Mouse (Mus musculus) limb, embryonic 11.5 days (tissue): Measurements from ENCODE around the gene Slc15a1. TPM values are rescaled to one million over a fixed set of nuclear protein-coding genes. Genes with fewer than 3 reads are reported as not detected.

Experiments used
- ATAC-seq: fragments of 200-750 bp; cut with Nextera tagmentation; 2 replicates; pipeline ENCODE4 v1.8.0; 2017; ENCODE audit warnings: low read depth; ENCODE audit not compliant: insufficient number of reproducible peaks, low FRiP score, low TSS enrichment
- DNase-seq: peaks from one replicate; pipeline ENCODE4 v3.0.0-alpha.2; 2015; ENCODE audit warnings: low spot score
- H3K27ac ChIP-seq: fragments of 300-500 bp; sonication (generic); replicated peaks from 2 replicates; pipeline ENCODE4 v1.5.1; 2014; ENCODE audit warnings: low read depth, mild to moderate bottlenecking, low read length
- H3K27me3 ChIP-seq: fragments of 300-500 bp; sonication (generic); 2 replicates; pipeline ENCODE4 v1.6.1; 2014; ENCODE audit warnings: mild to moderate bottlenecking, low read length, mixed read lengths; ENCODE audit not compliant: control insufficient read depth, insufficient read depth
- H3K36me3 ChIP-seq: fragments of 300-500 bp; sonication (generic); 2 replicates; pipeline ENCODE4 v1.6.1; 2014; ENCODE audit warnings: mild to moderate bottlenecking, low read length, moderate library complexity, mixed read lengths; ENCODE audit not compliant: control insufficient read depth, insufficient read depth
- H3K4me1 ChIP-seq: fragments of 300-500 bp; sonication (generic); 2 replicates; pipeline ENCODE4 v1.6.1; 2014; ENCODE audit warnings: low read length, mixed read lengths; ENCODE audit not compliant: control insufficient read depth, insufficient read depth
- H3K4me2 ChIP-seq: fragments of 300-500 bp; sonication (generic); 2 replicates; pipeline ENCODE4 v1.6.1; 2014; ENCODE audit warnings: low read depth, mild to moderate bottlenecking, moderate library complexity; ENCODE audit not compliant: severe bottlenecking
- H3K4me3 ChIP-seq: fragments of 300-500 bp; sonication (generic); 2 replicates; pipeline ENCODE4 v1.5.1; 2014; ENCODE audit warnings: low read depth, low read length
- H3K9ac ChIP-seq: fragments of 300-500 bp; sonication (generic); 2 replicates; pipeline ENCODE4 v1.6.1; 2014; ENCODE audit warnings: mild to moderate bottlenecking, low read length
- H3K9me3 ChIP-seq: fragments of 300-500 bp; sonication (generic); 2 replicates; pipeline ENCODE4 v1.6.1; 2016; ENCODE audit warnings: low read length; ENCODE audit not compliant: control insufficient read depth
- whole genome bisulfite sequencing: fragments of 180-500 bp; shearing (Covaris S2); extraction: QIAGEN DNeasy Blood & Tissue Kit; methylation state at CpG from one replicate; pipeline ENCODE4 v1.1.7; 2014; 5-methylcytosine and 5-hydroxymethylcytosine counted together
- polyA plus RNA-seq: library from polyadenylated mRNA; unstranded; fragments of >200 nt; fragmentation: Nextera tagmentation; extraction: Ambion mirVana; gene quantifications from 2 replicates; pipeline ENCODE4 v1.2.1, GENCODE M21; 2014

Slc15a1 gene
- polyA plus RNA-seq, 1 experiment from 2014 or later = not detected

DNA sequence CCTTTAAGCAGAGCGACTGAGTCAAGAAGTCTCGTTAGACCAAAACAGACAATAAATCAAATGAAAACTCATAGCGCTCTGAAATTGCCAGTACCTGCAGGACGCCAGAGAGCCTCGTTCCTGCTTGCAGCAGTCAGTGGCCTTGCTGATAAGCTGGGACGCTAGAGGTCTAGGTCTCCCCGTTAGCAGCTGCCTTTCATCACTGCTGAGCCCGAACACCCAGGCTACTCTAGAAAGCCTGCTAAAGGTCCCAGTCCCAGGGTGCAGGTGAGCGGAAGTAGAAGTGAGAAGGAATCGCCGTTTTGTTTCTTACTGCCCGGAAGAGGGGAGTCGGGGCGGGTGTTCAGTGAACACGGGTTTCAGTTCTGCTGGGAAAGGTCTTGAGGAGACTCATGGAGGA is 49.1 kb downstream of the Slc15a1 start:
- ATAC-seq (no peak), DNase-seq (no peak)
- WGBS = 80% methylated on average over 15 of the region's 15 CpGs
- Histone ChIP-seq H3K9ac (no peak overlapping the region), H3K9me3 (no peaks in the 10 kb centered on the region), H3K27me3 (no peaks in the 10 kb centered on the region), H3K27ac (no peak overlapping the region), H3K4me1 (no peaks in the 10 kb centered on the region), H3K36me3 (no peaks in the 10 kb centered on the region), H3K4me2 (no peak overlapping the region), H3K4me3 (no peak overlapping the region)

DNA sequence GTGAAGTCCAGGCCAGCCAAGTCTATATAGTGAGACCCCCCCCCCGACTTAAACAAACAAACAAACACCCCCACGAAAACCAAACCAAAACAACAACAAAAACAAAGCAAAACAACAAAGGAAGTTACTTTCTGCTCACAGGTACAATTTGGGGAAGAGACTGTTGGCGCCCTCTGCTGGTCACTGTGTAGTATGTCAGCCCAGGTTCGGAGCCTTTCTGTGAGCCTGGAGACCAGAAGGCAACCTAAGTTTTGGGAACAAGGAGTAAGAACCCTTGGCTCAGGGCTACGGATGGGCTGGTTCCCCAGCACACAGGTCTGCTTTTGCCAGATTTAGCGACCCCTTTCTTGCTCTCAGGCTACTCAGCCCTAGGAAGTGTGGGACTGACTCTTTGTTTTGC is 49.5 kb downstream of the Slc15a1 start:
- no peak overlapping the region for H3K27ac ChIP-seq
- H3K36me3 ChIP-seq = no peaks in the 10 kb centered on the region
- H3K4me2 ChIP-seq = no peak overlapping the region
- H3K9ac ChIP-seq = no peak overlapping the region
- H3K4me1 ChIP-seq = no peaks in the 10 kb centered on the region
- H3K9me3 ChIP-seq = no peaks in the 10 kb centered on the region
- no peaks in the 10 kb centered on the region for H3K27me3 ChIP-seq
- no peak overlapping the region for H3K4me3 ChIP-seq
- ATAC-seq (no peak), DNase-seq (peak; percentile 85)
- 8% methylated on average over 6 of the region's 6 CpGs for WGBS

DNA sequence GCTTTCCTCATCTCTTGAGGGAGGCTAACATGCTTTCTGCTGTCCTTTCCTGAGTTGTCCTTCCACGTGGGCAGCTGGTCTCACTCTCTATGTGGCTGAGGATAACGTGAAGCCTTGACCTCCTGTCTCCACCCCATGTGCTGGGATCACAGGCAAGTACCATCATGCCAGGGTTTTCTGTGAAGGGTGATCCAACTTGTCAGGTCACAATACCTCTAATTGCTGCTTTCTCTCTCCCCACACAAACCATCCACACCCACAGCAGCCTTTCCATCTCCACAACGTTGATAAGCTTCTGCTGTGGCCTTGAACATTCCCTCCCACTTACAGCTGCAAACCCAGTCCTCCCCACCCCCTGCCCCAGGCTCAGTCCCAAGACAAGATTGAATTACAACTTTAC is 51.9 kb downstream of the Slc15a1 start:
- no peaks in the 10 kb centered on the region for H3K27me3 ChIP-seq
- no peak overlapping the region for H3K4me3 ChIP-seq
- DNase-seq = no peak
- no peak for ATAC-seq
- no peak overlapping the region for H3K4me2 ChIP-seq
- no peaks in the 10 kb centered on the region for H3K4me1 ChIP-seq
- H3K9ac ChIP-seq = no peak overlapping the region
- WGBS = 62% methylated on average over 3 of the region's 3 CpGs
- no peak overlapping the region for H3K27ac ChIP-seq
- H3K36me3 ChIP-seq = no peaks in the 10 kb centered on the region
- no peaks in the 10 kb centered on the region for H3K9me3 ChIP-seq

DNA sequence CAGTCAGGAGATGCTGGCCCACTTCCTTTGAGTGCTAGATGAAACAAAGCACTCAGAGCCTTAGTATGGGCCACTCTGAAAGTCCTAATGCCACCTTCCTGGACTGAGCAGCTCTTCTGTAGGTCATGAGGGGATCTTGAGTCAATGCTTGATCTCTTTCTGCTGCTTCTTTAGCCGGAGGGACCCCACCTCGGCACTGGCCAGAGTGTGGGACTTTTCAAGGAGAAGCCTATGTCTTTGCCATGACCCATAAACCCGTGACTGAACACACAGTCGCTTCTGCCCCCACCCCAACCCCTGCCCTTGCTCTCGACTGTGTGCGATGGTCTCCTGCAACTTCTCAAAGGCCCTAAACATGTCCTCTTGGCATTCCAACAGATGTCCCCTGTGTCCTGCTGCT is 52.8 kb downstream of the Slc15a1 start:
- Histone ChIP-seq H3K4me3 (no peak overlapping the region), H3K36me3 (no peaks in the 10 kb centered on the region), H3K27me3 (no peaks in the 10 kb centered on the region), H3K9ac (no peak overlapping the region), H3K9me3 (no peaks in the 10 kb centered on the region), H3K4me2 (no peak overlapping the region), H3K27ac (no peak overlapping the region), H3K4me1 (peaks cover 2% of the 10 kb centered on the region; the same call in 1 of the 2 replicates)
- DNase-seq (no peak), ATAC-seq (no peak)
- 83% methylated on average over 6 of the region's 6 CpGs for WGBS

DNA sequence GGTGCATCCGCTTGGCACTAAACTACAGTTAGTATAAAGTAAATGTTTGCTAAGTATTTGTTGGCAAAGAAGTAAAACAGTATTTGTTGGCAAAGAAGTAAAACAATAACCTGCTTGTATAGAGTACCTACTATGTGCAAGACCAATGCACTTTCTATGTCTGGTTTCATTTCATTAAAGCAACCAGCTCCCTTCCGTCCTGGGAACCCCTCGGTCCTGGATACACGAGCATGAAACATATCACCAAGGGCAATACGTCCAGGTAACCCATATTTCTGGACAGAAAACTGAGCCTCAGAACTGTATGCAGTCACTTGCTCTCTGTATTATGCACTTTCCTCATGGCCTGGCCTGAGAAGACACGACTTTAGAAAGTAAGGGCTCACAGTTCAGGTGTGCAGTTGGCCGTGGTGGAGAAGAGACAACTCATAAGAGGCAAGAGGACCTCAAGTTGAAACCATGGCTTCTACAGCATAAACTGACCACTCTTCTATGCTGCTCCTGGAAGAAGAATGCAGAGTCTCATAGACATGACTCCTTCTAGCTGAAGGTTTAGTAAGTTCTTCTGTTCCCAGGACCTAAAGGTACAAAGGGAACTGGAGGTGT is 53.5 kb downstream of the Slc15a1 start:
- DNase-seq (no peak), ATAC-seq (no peak)
- no peaks in the 10 kb centered on the region for H3K27me3 ChIP-seq
- peaks cover 3% of the 10 kb centered on the region; the same call in 1 of the 2 replicates for H3K4me1 ChIP-seq
- H3K4me2 ChIP-seq = no peak overlapping the region
- H3K9ac ChIP-seq = no peak overlapping the region
- no peak overlapping the region for H3K27ac ChIP-seq
- no peaks in the 10 kb centered on the region for H3K36me3 ChIP-seq
- 66% methylated on average over 7 of the region's 7 CpGs for WGBS
- no peaks in the 10 kb centered on the region for H3K9me3 ChIP-seq
- no peak overlapping the region for H3K4me3 ChIP-seq

DNA sequence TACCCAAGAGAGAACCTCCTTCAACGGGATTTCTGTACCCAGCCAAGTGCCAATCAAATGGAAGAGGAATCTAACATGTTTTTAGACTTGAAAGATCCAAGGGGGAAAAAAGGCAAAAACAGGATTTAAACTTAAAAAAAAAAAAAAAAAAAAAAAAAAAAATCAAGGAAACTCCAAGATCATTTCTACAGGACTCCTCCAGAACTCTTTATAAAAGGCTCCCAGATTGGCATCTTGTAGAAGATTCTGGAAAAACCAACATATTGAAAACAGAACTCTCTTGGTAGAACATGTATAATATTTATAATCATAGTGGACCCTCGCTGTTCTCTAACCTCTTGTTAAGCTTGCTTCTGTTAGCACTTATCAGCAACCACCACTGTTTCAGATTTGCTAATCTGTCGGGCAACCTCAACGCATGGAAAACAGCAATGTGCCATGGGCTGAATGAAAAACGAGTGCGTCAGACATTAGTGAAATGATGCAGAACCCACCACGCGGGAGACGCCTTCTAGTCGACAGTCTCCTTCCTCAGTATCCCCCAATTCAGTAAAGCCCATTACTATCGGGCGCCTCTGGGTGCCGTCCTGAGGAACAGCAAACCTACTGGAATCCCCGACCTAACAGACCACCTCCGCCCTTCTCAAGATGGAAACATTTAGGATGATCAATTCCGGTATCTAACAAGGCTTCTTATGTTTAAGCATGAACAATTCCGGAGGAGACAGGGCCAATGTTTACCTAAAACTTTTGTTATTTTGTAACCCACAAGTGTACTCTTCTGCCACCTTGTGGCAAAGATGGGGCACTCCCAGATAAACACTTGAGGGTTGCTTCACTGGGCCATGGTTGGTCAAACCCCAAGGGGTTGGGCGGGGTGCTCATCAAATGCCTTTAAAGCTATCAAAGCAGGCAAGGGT is 54.3 kb downstream of the Slc15a1 start:
- ATAC-seq (0 out of 2 replicates have a peak, but pooled peaks have one; percentile 19), DNase-seq (peak; percentile 57)
- H3K9me3 ChIP-seq = no peaks in the 10 kb centered on the region
- H3K36me3 ChIP-seq = no peaks in the 10 kb centered on the region
- peak overlapping the region; percentile 37; the same call in 1 of the 2 replicates for H3K4me2 ChIP-seq
- peaks cover 3% of the 10 kb centered on the region; the same call in 1 of the 2 replicates for H3K4me1 ChIP-seq
- no peak overlapping the region for H3K4me3 ChIP-seq
- no peaks in the 10 kb centered on the region for H3K27me3 ChIP-seq
- no peak overlapping the region for H3K27ac ChIP-seq
- no peak overlapping the region for H3K9ac ChIP-seq
- WGBS = 23% methylated on average over 18 of the region's 18 CpGs

DNA sequence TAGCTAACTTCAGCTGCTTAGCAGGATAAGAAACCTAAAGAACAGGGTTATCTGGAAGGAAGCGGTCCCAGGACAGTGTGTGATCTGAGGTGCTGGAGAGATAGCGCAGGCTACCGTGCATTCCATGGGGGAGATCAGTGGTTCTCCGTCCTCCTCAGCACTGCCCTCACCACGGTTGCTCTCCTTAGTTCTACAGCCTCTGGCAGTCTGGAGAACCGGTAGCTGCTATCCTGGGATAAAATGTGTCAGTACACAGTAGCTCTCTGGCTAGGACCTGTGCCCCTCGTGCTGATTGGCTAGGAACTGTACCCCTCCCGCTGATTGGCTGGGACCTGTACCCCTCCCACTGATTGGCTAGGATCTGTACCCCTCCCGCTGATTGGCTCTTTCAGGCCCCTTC is 58.1 kb downstream of the Slc15a1 start:
- H3K9me3 ChIP-seq = no peaks in the 10 kb centered on the region
- peaks cover 3% of the 10 kb centered on the region; the same call in 1 of the 2 replicates for H3K4me1 ChIP-seq
- ATAC-seq = peak; percentile 86
- H3K36me3 ChIP-seq = no peaks in the 10 kb centered on the region
- no peak overlapping the region for H3K9ac ChIP-seq
- no peaks in the 10 kb centered on the region for H3K27me3 ChIP-seq
- no peak overlapping the region for H3K4me3 ChIP-seq
- peak; percentile 63 for DNase-seq
- H3K27ac ChIP-seq = no peak overlapping the region
- 12% methylated on average over 9 of the region's 9 CpGs for WGBS
- H3K4me2 ChIP-seq = peak overlapping the region; percentile 20; the same call in 1 of the 2 replicates

DNA sequence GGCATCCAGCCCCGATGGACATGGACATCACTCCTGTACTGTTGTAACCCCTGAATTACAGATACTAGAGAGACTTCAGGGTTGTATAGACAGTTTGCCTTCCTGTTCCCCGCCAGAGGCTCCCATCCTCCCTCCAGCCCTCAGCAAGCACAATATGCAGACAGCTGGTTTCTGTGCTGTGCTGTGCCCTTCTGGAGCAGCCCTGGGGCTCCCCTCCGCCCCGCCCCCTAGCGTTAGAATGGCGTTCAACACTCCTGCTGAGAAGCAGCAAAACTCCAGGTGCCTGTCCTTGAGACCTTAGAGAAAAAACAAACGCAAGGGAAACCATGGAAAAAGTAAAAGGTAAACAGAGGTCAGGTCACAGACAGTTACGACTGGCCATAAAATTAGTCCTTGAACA is 59.9 kb downstream of the Slc15a1 start:
- Histone ChIP-seq H3K9me3 (no peaks in the 10 kb centered on the region), H3K4me2 (no peak overlapping the region), H3K9ac (no peak overlapping the region), H3K27ac (no peak overlapping the region), H3K4me1 (peaks cover 3% of the 10 kb centered on the region; the same call in 1 of the 2 replicates), H3K27me3 (no peaks in the 10 kb centered on the region), H3K36me3 (no peaks in the 10 kb centered on the region), H3K4me3 (no peak overlapping the region)
- WGBS = 17% methylated on average over 8 of the region's 8 CpGs
- ATAC-seq = no peak
- peak; percentile 84 for DNase-seq
